Mouse (Mus musculus) kidney, adult 2 months (tissue): Measurements from ENCODE around the gene Slc4a2. TPM values are rescaled to one million over a fixed set of nuclear protein-coding genes. Genes with fewer than 3 reads are reported as not detected.

Experiments
- DNase-seq: peaks from one replicate; pipeline ENCODE4 v3.0.0; 2021
- H3K27ac ChIP-seq: fragments of 200-500 bp; 2 replicates; pipeline ENCODE4 v1.5.1; 2012; ENCODE audit warnings: low read depth, low read length, control low read depth, inconsistent platforms; ENCODE audit not compliant: insufficient read depth
- H3K27me3 ChIP-seq: fragments of 200-500 bp; replicated peaks from 2 replicates; pipeline ENCODE4 v1.6.1; 2012; ENCODE audit warnings: mild to moderate bottlenecking, moderate library complexity, low read length, inconsistent platforms; ENCODE audit not compliant: control insufficient read depth, insufficient read depth
- H3K36me3 ChIP-seq: fragments of 200-500 bp; 2 replicates; pipeline ENCODE4 v1.6.1; 2012; ENCODE audit warnings: mild to moderate bottlenecking, moderate library complexity, low read length, inconsistent platforms; ENCODE audit not compliant: control insufficient read depth, insufficient read depth
- H3K4me1 ChIP-seq: fragments of 200-500 bp; 2 replicates; pipeline ENCODE4 v1.6.1; 2011; ENCODE audit warnings: low read length; ENCODE audit not compliant: control insufficient read depth, insufficient read depth
- H3K4me3 ChIP-seq: fragments of 200-500 bp; 2 replicates; pipeline ENCODE4 v1.5.1; 2011; ENCODE audit warnings: mild to moderate bottlenecking, low read depth, low read length, control low read depth; ENCODE audit not compliant: insufficient read depth
- CTCF ChIP-seq: fragments of 200-500 bp; conservative IDR thresholded peaks from 2 replicates; pipeline ENCODE4 v1.5.1; 2011; ENCODE audit warnings: low read depth, mild to moderate bottlenecking, control low read depth, low read length, moderate library complexity, mixed read lengths; ENCODE audit not compliant: insufficient read depth, insufficient read length
- POLR2A ChIP-seq: fragments of 200-500 bp; IDR thresholded peaks from one replicate; pipeline ENCODE4 v1.6.1; 2011; ENCODE audit warnings: low read depth, low read length, control low read depth
- WGBS: fragments of 180-500 bp; shearing (Covaris S2); methylation state at CpG from one replicate; pipeline ENCODE4 v1.1.7; 2018; 5-methylcytosine and 5-hydroxymethylcytosine counted together
- polyA plus RNA-seq: library from polyadenylated mRNA; depleted of rRNA; stranded (reverse); fragments of >200 nt; gene quantifications from 2 replicates; pipeline ENCODE4 v1.2.3, GENCODE M21; 2012

The Slc4a2 gene
- polyA plus RNA-seq, 1 experiment: 56.8 TPM

DNA sequence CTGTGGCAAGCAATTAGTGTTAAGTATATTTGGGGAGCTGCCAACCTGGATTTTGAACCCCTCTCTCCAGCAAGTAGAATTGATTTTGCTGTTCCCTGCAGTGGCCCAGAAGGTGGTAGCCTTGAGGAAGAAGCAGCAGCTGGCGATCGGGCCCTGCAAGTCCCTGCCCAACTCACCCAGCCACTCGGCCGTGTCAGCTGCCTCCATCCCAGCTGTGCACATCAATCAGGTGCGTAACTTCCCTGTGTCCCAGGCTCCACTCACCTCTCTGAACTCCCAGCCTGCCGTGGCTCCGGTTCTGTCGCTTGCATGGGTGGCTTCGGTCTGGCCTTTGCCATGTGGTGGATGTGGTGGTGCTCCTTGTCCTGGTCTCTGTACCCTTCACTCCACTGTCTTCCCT is 54.3 kb downstream of the Slc4a2 start:
- Histone ChIP-seq H3K36me3 (no peaks in the 10 kb centered on the region; the same call in 1 of the 2 replicates), H3K27me3 (no peaks in the 10 kb centered on the region), H3K4me3 (no peak overlapping the region), H3K27ac (no peak overlapping the region), H3K4me1 (peaks cover 3% of the 10 kb centered on the region; the same call in 1 of the 2 replicates)
- WGBS: 82% methylated on average over 9 of the region's 9 CpGs
- DNase-seq: no peak
- no peak for TF ChIP-seq CTCF
- TF ChIP-seq POLR2A: no peak

GRCm38 (mm10) chr5:24481647-24482046 is 58.0 kb downstream of the Slc4a2 start:
- 10% methylated on average over 3 of the region's 4 CpGs for WGBS
- Histone ChIP-seq H3K36me3 (no peaks in the 10 kb centered on the region; the same call in 1 of the 2 replicates), H3K4me1 (peaks cover 6% of the 10 kb centered on the region; the same call in 1 of the 2 replicates), H3K27ac (no peak overlapping the region), H3K27me3 (no peaks in the 10 kb centered on the region), H3K4me3 (no peak overlapping the region)
- peak; percentile 73 for TF ChIP-seq CTCF
- no peak for TF ChIP-seq POLR2A
- DNase-seq: peak; percentile 86

GRCm38 (mm10) chr5:24482247-24483079 is 58.8 kb downstream of the Slc4a2 start:
- H3K27ac ChIP-seq: peak overlapping the region; percentile 91
- TF ChIP-seq CTCF (no peak), POLR2A (no peak)
- H3K27me3 ChIP-seq: no peaks in the 10 kb centered on the region
- H3K4me3 ChIP-seq: peak overlapping the region; percentile 35; the same call in 1 of the 2 replicates
- 55% methylated on average over 41 of the region's 41 CpGs for WGBS
- peaks cover 6% of the 10 kb centered on the region; the same call in 1 of the 2 replicates for H3K4me1 ChIP-seq
- peak; percentile 91 for DNase-seq
- no peaks in the 10 kb centered on the region; the same call in 1 of the 2 replicates for H3K36me3 ChIP-seq

DNA sequence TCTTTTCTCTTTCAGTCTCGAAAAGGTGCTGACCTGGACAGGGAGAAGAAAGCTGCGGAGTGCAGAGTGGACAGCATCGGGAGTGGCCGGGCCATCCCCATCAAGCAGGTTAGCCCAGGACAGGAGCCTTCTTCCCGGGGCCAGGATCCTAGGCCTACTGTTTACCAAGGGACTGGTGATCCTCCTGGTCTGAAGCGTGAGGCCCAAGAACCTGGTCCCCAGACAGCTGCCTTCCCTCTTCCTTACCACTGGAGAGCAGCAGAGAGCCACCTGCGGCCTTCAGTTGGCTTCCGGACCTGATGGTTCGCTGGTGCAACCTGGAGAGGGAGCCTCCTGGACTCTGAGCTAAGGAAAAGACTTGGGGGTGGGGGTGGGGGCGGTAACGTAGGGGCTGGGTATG is 59.7 kb downstream of the Slc4a2 start:
- no peaks in the 10 kb centered on the region for H3K27me3 ChIP-seq

DNA sequence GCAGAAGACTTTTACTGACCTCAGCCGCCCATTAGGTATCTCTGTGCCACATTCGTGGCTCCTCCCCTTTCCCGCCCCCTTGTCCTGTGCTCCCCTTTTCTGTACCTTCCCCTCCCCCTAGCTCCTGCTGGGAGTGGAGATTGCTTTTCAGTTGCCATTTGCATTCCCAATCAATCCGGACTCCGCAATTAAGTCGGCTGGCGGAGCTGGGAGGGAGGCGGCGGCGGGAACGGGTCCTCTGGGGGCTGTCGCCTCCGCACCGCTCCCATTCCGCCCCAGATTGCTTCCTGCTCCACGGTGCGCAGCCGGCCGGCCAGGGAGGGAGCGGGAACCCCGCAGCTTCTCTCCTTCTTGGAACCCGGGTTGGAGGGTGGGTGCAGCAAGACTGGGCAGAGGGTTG is 61.3 kb downstream of the Slc4a2 start:
- H3K27me3 ChIP-seq: no peaks in the 10 kb centered on the region
- H3K27ac ChIP-seq: no peak overlapping the region
- peak; percentile 34 for DNase-seq
- peaks cover 6% of the 10 kb centered on the region; the same call in 1 of the 2 replicates for H3K4me1 ChIP-seq
- H3K4me3 ChIP-seq: no peak overlapping the region
- no peaks in the 10 kb centered on the region; the same call in 1 of the 2 replicates for H3K36me3 ChIP-seq
- TF ChIP-seq POLR2A (no peak), CTCF (no peak)
- 52% methylated on average over 22 of the region's 22 CpGs for WGBS

More for the DNA sequence above, 59.7 kb downstream of the Slc4a2 start:
- Histone ChIP-seq H3K36me3 (no peaks in the 10 kb centered on the region), H3K4me3 (peak overlapping the region; percentile 35), H3K4me1 (peaks cover 6% of the 10 kb centered on the region; the same call in 1 of the 2 replicates), H3K27ac (peak overlapping the region; percentile 91)
- peak; percentile 90 for DNase-seq
- 28% methylated on average over 11 of the region's 11 CpGs for WGBS
- TF ChIP-seq POLR2A: no peak
- TF ChIP-seq CTCF: peak; percentile 89

GRCm38 (mm10) chr5:24486097-24486496 is 62.5 kb downstream of the Slc4a2 start:
- DNase-seq: peak; percentile 90
- H3K36me3 ChIP-seq: no peaks in the 10 kb centered on the region; the same call in 1 of the 2 replicates
- no peaks in the 10 kb centered on the region for H3K27me3 ChIP-seq
- TF ChIP-seq POLR2A (no peak), CTCF (peak; percentile 91)
- 2% methylated on average over 8 of the region's 8 CpGs for WGBS
- H3K27ac ChIP-seq: no peak overlapping the region
- H3K4me3 ChIP-seq: no peak overlapping the region
- H3K4me1 ChIP-seq: peaks cover 6% of the 10 kb centered on the region; the same call in 1 of the 2 replicates

DNA sequence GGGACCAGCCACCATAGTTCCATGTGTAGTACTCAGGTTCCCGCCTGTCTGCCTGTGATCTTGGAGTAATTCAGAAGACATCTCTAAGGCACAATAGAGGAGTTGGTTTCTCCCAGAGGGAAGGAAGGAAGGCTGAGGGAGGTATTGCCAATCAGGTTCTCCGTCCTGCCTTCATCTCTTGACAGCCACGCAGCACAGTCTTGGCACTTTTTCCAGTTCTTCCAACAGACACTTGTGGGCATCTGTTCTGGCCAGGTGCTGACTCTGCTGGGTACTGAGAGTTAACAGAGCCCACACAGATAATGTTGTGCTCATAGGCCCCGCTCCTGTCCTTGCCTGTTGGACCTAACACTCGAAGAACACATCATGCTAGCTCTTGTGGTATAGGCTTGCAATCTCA is 63.1 kb downstream of the Slc4a2 start:
- peaks cover 6% of the 10 kb centered on the region; the same call in 1 of the 2 replicates for H3K4me1 ChIP-seq
- no peak overlapping the region for H3K27ac ChIP-seq
- TF ChIP-seq POLR2A (no peak), CTCF (no peak)
- WGBS: 96% methylated on average over 5 of the region's 5 CpGs
- H3K4me3 ChIP-seq: no peak overlapping the region
- no peaks in the 10 kb centered on the region; the same call in 1 of the 2 replicates for H3K36me3 ChIP-seq
- no peak for DNase-seq
- H3K27me3 ChIP-seq: no peaks in the 10 kb centered on the region
